Mouse (Mus musculus): ENCODE data around the gene Dmrtc1b.
"Not testable (repeated sequence)": the region's sequence is repeated elsewhere in the genome, so short reads cannot be mapped to it uniquely, and the experiment has no call there.

DNA sequence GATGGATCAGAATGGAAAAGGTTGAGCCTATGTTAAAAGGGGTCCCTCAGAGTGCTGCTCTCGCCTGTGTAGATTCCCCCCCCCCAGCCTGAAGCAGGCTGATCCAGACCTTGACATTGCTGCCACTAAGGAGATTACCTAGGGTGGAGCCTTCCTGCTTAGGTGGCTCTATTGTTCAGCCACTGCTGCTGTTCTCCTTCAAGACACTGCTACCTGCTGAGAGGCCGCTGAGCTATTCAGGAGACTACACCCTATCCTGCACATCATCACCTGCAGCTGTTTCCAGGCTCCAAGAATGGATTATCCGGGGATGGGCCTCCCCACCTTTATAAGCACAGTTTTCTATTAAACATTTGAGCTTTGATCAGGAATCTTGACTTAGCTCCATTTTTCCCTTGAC lies 23.0 kb upstream of the Dmrtc1b start:
- TF ChIP-seq CTCF (IDR thresholded peaks at IDR 0.05; ENCODE audit: extremely low read depth, insufficient read length, insufficient replicate concordance, low read depth, low read length); POLR2A (IDR thresholded peaks at IDR 0.05; ENCODE audit: low read depth, low read length): not testable (repeated sequence)
